Comparison of ENCODE assay signal across 9 mouse cellular contexts in genomic region chr9:55429242-55429975, GRCm38 (mm10).
DNase-seq lines count a peak whose midpoint lies in the region; ATAC-seq and TF ChIP-seq lines count a peak whose summit lies in the region.
"Had no signal": no experiment of that assay in that cellular context is flagged by ENCODE, and none has a peak within 500 bp of the region (broad histone marks: within the 10 kb centered on the region; RNA-seq: fewer than 3 reads in every experiment).

No protein-coding gene starts in this region.

- peak; percentile 65 for DNase-seq in MEL-GATA-1-ER (ENCODE audit: extremely low read depth, low read depth)
- peak; percentile 72 to 80 for DNase-seq in cerebellum, adult 18-20 months
- peak; percentile 91 for DNase-seq in forelimb bud, embryonic 11.5 days (ENCODE audit: low read depth, low spot score)
- peak; percentile 76 to 86 for DNase-seq in layer of hippocampus, postnatal 10 days (ENCODE audit: low spot score in 2 of 2)
- DNase-seq in lung, postnatal 0 days (ENCODE audit: low spot score): peak; percentile 80
- peak; percentile 89 for DNase-seq in retina, postnatal 1 day
- DNase-seq in urinary bladder, postnatal 10 days (ENCODE audit: low spot score): peak; percentile 26

- no peak for TF ChIP-seq EP300 in lung, postnatal 0 days (IDR thresholded peaks at IDR 0.05)

- 30% methylated on average over 12 of the region's 12 CpGs for WGBS in hindbrain, embryonic 12.5 days
- WGBS in lung, postnatal 0 days: 28% methylated on average over 12 of the region's 12 CpGs

- H3K9me3 ChIP-seq in hindbrain, embryonic 12.5 days (replicated peaks): no peaks in the 10 kb centered on the region
- no peaks in the 10 kb centered on the region for H3K9me3 ChIP-seq in lung, postnatal 0 days (ENCODE audit: low read length)

- peak overlapping the region; percentile 22; the same call in 1 of the 2 replicates for H3K4me2 ChIP-seq in hindbrain, embryonic 12.5 days (replicated peaks)
- H3K4me2 ChIP-seq in lung, postnatal 0 days (replicated peaks; ENCODE audit: low read depth, low read length): peak overlapping the region; percentile 46

- H3K27me3 ChIP-seq in hindbrain, embryonic 12.5 days: peaks cover 13% of the 10 kb centered on the region; the same call in 1 of the 2 replicates
- H3K27me3 ChIP-seq in lung, postnatal 0 days (replicated peaks; ENCODE audit: insufficient read depth, low read length): no peaks in the 10 kb centered on the region

- no peak overlapping the region for H3K9ac ChIP-seq in hindbrain, embryonic 12.5 days
- no peak overlapping the region for H3K9ac ChIP-seq in lung, postnatal 0 days (replicated peaks; ENCODE audit: low read depth)

- peak; percentile 87 for TF ChIP-seq CTCF in lung, postnatal 0 days (IDR thresholded peaks at IDR 0.05)

- H3K36me3 ChIP-seq in hindbrain, embryonic 12.5 days: no peaks in the 10 kb centered on the region
- H3K36me3 ChIP-seq in lung, postnatal 0 days (ENCODE audit: insufficient read depth, low read length): no peaks in the 10 kb centered on the region

- H3K4me3 ChIP-seq in hindbrain, embryonic 12.5 days: no peak overlapping the region
- H3K4me3 ChIP-seq in lung, postnatal 0 days (ENCODE audit: low read depth, low read length): no peak overlapping the region
- H3K4me3 ChIP-seq: myocyte had no signal

- peaks cover 14% of the 10 kb centered on the region for H3K4me1 ChIP-seq in hindbrain, embryonic 12.5 days
- H3K4me1 ChIP-seq in lung, postnatal 0 days (ENCODE audit: insufficient read depth, low read depth, low read length): no peaks in the 10 kb centered on the region

- ATAC-seq in hindbrain, embryonic 12.5 days (ENCODE audit: low FRiP score): peak; percentile 66
- ATAC-seq in lung, postnatal 0 days: peak; percentile 76

- peak overlapping the region; percentile 23; the same call in 1 of the 2 replicates for H3K27ac ChIP-seq in hindbrain, embryonic 12.5 days
- H3K27ac ChIP-seq in lung, postnatal 0 days (ENCODE audit: low read length): no peak overlapping the region

Comparison
In these comparisons a context has a peak if more than half of its experiments do, and no peak if none do; other contexts are left out.
1. DNase-seq: peak in every context shown above with its lines; median percentile 91 in forelimb bud, embryonic 11.5 days; 89 in retina, postnatal 1 day; 81 in layer of hippocampus, postnatal 10 days; 80 in lung, postnatal 0 days; 76 in cerebellum, adult 18-20 months; 65 in MEL-GATA-1-ER; 26 in urinary bladder, postnatal 10 days.